ENCODE assay signal across 14 mouse cellular contexts in genomic region chr16:62128147-62128546, GRCm38 (mm10).
"Had no signal": no experiment of that assay in that cellular context is flagged by ENCODE, and none has a peak within 500 bp of the region (broad histone marks: within the 10 kb centered on the region; RNA-seq: fewer than 3 reads in every experiment).

No protein-coding gene starts in this region.

- DNase-seq: forebrain, postnatal 0 days; gastrocnemius, postnatal 14 days; gastrocnemius, postnatal 36 days; heart, adult 11 months; heart, adult 2 months; heart, postnatal 14 days; heart, postnatal 36 days; kidney, adult 11 months; kidney, adult 2 months; kidney, adult 9 months; kidney, postnatal 14 days; kidney, postnatal 36 days; layer of hippocampus, postnatal 36 days; left cerebral cortex, postnatal 4 days had no signal
